Mouse (Mus musculus) heart, postnatal 0 days (tissue): ENCODE measurements around the gene Jmjd1c. TPM values are rescaled to one million over a fixed set of nuclear protein-coding genes. Genes with fewer than 3 reads are reported as not detected.

Experiments used
- ATAC-seq: fragments of 200-750 bp; cut with Nextera tagmentation; 2 replicates; pipeline ENCODE4 v1.8.0; 2017; ENCODE audit warnings: low read depth, moderate number of reproducible peaks, moderate library complexity; ENCODE audit not compliant: insufficient read depth
- DNase-seq: peaks from one replicate; pipeline ENCODE4 v3.0.0-alpha.2; 2016; ENCODE audit warnings: low spot score
- H3K27ac ChIP-seq: fragments of 300-500 bp; sonication (generic); 2 replicates; pipeline ENCODE4 v1.5.1; 2014; ENCODE audit warnings: low read depth, mild to moderate bottlenecking
- H3K27me3 ChIP-seq: fragments of 300-500 bp; sonication (generic); 2 replicates; pipeline ENCODE4 v1.6.1; 2014; ENCODE audit warnings: low read length, mixed read lengths; ENCODE audit not compliant: control insufficient read depth, insufficient read depth
- H3K36me3 ChIP-seq: fragments of 300-500 bp; sonication (generic); replicated peaks from 2 replicates; pipeline ENCODE4 v1.6.1; 2014; ENCODE audit warnings: low read length, mixed read lengths; ENCODE audit not compliant: control insufficient read depth, insufficient read depth
- H3K4me1 ChIP-seq: fragments of 300-500 bp; sonication (generic); 2 replicates; pipeline ENCODE4 v1.6.1; 2014; ENCODE audit warnings: antibody characterized with exemption; ENCODE audit not compliant: control insufficient read depth, insufficient read depth
- H3K4me2 ChIP-seq: fragments of 300-500 bp; sonication (generic); 2 replicates; pipeline ENCODE4 v1.6.1; 2014; ENCODE audit warnings: low read depth, mild to moderate bottlenecking, low read length, moderate library complexity
- H3K4me3 ChIP-seq: fragments of 300-500 bp; sonication (generic); 2 replicates; pipeline ENCODE4 v1.5.1; 2014; ENCODE audit warnings: low read depth, low read length
- H3K9ac ChIP-seq: fragments of 300-500 bp; sonication (generic); replicated peaks from 2 replicates; pipeline ENCODE4 v1.6.1; 2014; ENCODE audit warnings: low read depth, low read length, mixed read lengths
- H3K9me3 ChIP-seq: fragments of 300-500 bp; sonication (generic); replicated peaks from 2 replicates; pipeline ENCODE4 v1.6.1; 2016; ENCODE audit warnings: low read length; ENCODE audit not compliant: control insufficient read depth
- CTCF ChIP-seq: IDR thresholded peaks from 2 replicates; pipeline ENCODE4 v1.5.1; 2016; ENCODE audit warnings: antibody characterized with exemption, control low read depth, low read depth
- EP300 ChIP-seq: IDR thresholded peaks from 2 replicates; pipeline ENCODE4 v1.6.1; 2016; ENCODE audit warnings: antibody characterized with exemption, low read depth
- WGBS: fragments of 180-500 bp; shearing (Covaris S2); extraction: QIAGEN DNeasy Blood & Tissue Kit; methylation state at CpG from one replicate; pipeline ENCODE4 v1.1.7; 2014; 5-methylcytosine and 5-hydroxymethylcytosine counted together
- polyA plus RNA-seq: library from polyadenylated mRNA; unstranded; fragments of >200 nt; fragmentation: Nextera tagmentation; extraction: Ambion mirVana; gene quantifications from 2 replicates; pipeline ENCODE4 v1.2.1, GENCODE M21; 2015
- total RNA-seq: library from RNA; depleted of rRNA; stranded (reverse); fragments of >200 nt; gene quantifications from 2 replicates; pipeline ENCODE4 v1.2.3, GENCODE M21; 2014; ENCODE audit warnings: low replicate concordance

Gene Jmjd1c
- total and polyA plus RNA-seq, 2 experiments from 2014 or later = 28.1 to 42.4 TPM

- TF ChIP-seq CTCF (no peak), EP300 (no peak)
- no peak for ATAC-seq
- Histone ChIP-seq H3K36me3 (no peaks in the 10 kb centered on the region), H3K4me2 (no peak overlapping the region), H3K4me1 (peaks cover 51% of the 10 kb centered on the region), H3K27ac (no peak overlapping the region), H3K9me3 (no peaks in the 10 kb centered on the region), H3K4me3 (no peak overlapping the region), H3K9ac (no peak overlapping the region), H3K27me3 (no peaks in the 10 kb centered on the region)
- WGBS = 91% methylated on average over 2 of the region's 2 CpGs
- no peak for DNase-seq
These were observed 24.7 kb downstream of the Jmjd1c start for GRCm38 (mm10) chr10:67120640-67121039.

DNA sequence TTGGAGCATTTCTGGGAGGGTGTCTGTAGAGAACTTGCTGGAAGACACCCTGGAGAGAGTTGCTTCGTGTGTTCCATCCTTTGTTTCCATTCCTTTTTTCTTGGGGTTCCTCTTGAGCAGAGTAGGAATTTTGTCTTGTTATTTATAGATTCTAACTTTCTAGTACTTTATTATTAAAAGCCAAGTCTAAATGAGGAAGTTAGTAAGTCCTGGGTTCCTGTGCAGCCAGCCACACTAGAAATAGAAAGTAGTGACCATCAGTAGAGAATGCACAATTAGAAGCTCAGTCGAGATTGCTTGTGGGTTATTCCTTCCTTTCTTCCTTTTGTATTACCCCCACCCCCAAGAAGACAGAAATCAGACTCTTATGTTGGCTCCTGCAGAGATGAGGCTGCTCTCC lies 27.8 kb downstream of the Jmjd1c start:
- H3K4me2 ChIP-seq = peak overlapping the region; percentile 40
- no peaks in the 10 kb centered on the region for H3K9me3 ChIP-seq
- no peaks in the 10 kb centered on the region for H3K27me3 ChIP-seq
- H3K27ac ChIP-seq = peak overlapping the region; percentile 72
- ATAC-seq = no peak
- no peak overlapping the region for H3K9ac ChIP-seq
- no peak overlapping the region for H3K4me3 ChIP-seq
- 21% methylated on average over 2 of the region's 2 CpGs for WGBS
- H3K4me1 ChIP-seq = peaks cover 54% of the 10 kb centered on the region
- TF ChIP-seq CTCF (no peak), EP300 (no peak)
- no peaks in the 10 kb centered on the region for H3K36me3 ChIP-seq
- DNase-seq = no peak

DNA sequence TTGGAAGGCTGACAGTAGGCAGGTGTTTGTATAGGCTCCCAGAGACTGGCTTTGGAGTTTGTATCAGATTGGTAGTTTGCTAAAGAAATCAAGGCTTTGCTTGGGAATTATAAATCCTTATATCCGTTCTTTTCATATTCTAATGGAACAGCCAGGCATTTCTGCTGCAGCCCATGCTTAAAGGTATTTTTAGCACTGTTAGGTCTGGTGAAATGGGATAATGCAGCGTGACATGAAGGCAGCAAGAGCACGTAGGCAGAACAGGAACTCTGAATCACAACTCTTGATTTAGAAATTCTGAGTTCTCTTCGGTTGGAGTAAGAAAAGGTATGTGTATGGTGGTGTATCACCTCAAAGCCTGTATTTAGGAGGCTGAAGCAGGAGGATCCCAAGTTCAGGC lies 28.2 kb downstream of the Jmjd1c start:
- H3K36me3 ChIP-seq = no peaks in the 10 kb centered on the region
- ATAC-seq = no peak
- no peaks in the 10 kb centered on the region for H3K27me3 ChIP-seq
- H3K4me1 ChIP-seq = peaks cover 52% of the 10 kb centered on the region
- no peaks in the 10 kb centered on the region for H3K9me3 ChIP-seq
- no peak for DNase-seq
- H3K4me3 ChIP-seq = no peak overlapping the region
- WGBS = 20% methylated on average over 4 of the region's 4 CpGs
- TF ChIP-seq EP300 (no peak), CTCF (no peak)
- H3K9ac ChIP-seq = no peak overlapping the region
- peak overlapping the region; percentile 40 for H3K4me2 ChIP-seq
- H3K27ac ChIP-seq = peak overlapping the region; percentile 72

GRCm38 (mm10) chr10:67126061-67126858 lies 30.3 kb downstream of the Jmjd1c start:
- peak overlapping the region; percentile 100 for H3K4me2 ChIP-seq
- H3K27ac ChIP-seq = peak overlapping the region; percentile 90
- WGBS = 1% methylated on average over 50 of the region's 50 CpGs
- DNase-seq = peak; percentile 60
- no peaks in the 10 kb centered on the region for H3K36me3 ChIP-seq
- H3K4me3 ChIP-seq = peak overlapping the region; percentile 93
- H3K4me1 ChIP-seq = peaks cover 45% of the 10 kb centered on the region
- ATAC-seq = peak; percentile 62
- no peaks in the 10 kb centered on the region for H3K9me3 ChIP-seq
- TF ChIP-seq EP300 = no peak
- TF ChIP-seq CTCF = no peak
- H3K27me3 ChIP-seq = no peaks in the 10 kb centered on the region
- H3K9ac ChIP-seq = peak overlapping the region; percentile 91

DNA sequence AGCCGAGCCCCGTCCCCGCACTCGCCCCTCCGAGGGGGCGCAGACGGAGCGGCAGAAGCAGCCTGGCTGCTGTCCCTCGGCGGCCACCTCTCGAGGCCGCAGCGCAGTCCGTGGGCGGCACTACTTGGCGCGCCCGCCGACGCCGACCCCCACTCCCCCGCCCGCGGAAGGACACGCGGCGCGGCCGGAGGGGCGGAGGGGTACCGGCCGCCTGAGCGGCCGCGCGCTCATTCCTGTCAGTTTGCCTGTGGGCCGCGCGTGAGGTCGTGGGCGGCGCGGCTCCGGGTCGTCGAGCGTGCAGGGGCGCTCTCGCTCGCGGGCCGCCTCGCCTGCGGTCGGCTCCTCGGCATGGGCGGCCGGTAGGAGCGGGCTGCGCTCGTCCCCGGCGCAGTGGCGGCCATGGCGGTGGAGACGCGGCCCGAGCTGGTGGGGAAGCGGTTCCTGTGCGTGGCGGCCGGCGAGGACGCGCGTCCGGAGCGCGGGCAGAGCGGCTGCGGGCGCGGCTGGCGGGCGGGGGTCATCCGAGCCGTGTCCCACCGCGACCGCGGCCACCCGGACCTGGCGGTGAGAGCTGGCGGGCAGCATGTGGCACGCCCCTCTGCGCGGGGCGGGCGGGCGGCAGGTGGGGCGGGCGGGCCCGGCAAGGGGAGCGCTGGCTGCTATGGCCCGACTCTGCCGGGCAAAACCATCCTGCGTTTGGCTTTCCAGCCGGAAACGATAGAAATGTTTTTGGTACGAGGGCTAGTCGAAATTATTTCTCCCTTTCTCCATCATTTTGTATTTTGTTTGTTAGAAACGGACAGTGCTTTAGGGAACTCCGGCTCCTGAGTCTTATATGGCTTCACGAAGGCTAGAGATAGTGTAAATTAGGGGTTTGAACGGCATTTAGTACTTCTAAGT lies 31.2 kb downstream of the Jmjd1c start:
- Histone ChIP-seq H3K4me2 (peak overlapping the region; percentile 100), H3K27ac (peak overlapping the region; percentile 90), H3K27me3 (no peaks in the 10 kb centered on the region), H3K9ac (peak overlapping the region; percentile 91), H3K9me3 (no peaks in the 10 kb centered on the region), H3K4me1 (peaks cover 43% of the 10 kb centered on the region), H3K36me3 (no peaks in the 10 kb centered on the region), H3K4me3 (peak overlapping the region; percentile 93)
- ATAC-seq = peak; percentile 71
- under 1% methylated on average over 94 of the region's 115 CpGs for WGBS
- TF ChIP-seq CTCF = no peak
- TF ChIP-seq EP300 = no peak
- DNase-seq = no peak
